Mouse (Mus musculus) E14TG2a.4 (cell line): ENCODE data around the gene Col1a2.

Experiments
- H3K27me3 ChIP-seq: 2 replicates; pipeline ENCODE4 v1.6.1; 2014; ENCODE audit warnings: low read length, control low read depth; ENCODE audit not compliant: insufficient read depth
- H3K36me3 ChIP-seq: 2 replicates; pipeline ENCODE4 v1.6.1; 2014; ENCODE audit warnings: low read length, control low read depth; ENCODE audit not compliant: insufficient read depth
- H3K4me1 ChIP-seq: replicated peaks from 2 replicates; pipeline ENCODE4 v1.6.1; 2014; ENCODE audit warnings: low read depth, low read length, control low read depth
- H3K4me3 ChIP-seq: replicated peaks from 2 replicates; pipeline ENCODE4 v1.5.1; 2014; ENCODE audit warnings: mild to moderate bottlenecking, low read length
- H3K9me3 ChIP-seq: 2 replicates; pipeline ENCODE4 v1.6.1; 2014; ENCODE audit warnings: low read length, control low read depth
- CTCF ChIP-seq: conservative IDR thresholded peaks from 2 replicates; pipeline ENCODE4 v1.5.1; 2014; ENCODE audit warnings: low read length
- NANOG ChIP-seq: IDR thresholded peaks from 2 replicates; pipeline ENCODE4 v1.6.1; 2014; ENCODE audit warnings: borderline replicate concordance, low read length, mixed read lengths
- POU5F1 ChIP-seq: IDR thresholded peaks from 2 replicates; pipeline ENCODE4 v1.6.1; 2014; ENCODE audit warnings: low read length, borderline replicate concordance

The Col1a2 gene

DNA sequence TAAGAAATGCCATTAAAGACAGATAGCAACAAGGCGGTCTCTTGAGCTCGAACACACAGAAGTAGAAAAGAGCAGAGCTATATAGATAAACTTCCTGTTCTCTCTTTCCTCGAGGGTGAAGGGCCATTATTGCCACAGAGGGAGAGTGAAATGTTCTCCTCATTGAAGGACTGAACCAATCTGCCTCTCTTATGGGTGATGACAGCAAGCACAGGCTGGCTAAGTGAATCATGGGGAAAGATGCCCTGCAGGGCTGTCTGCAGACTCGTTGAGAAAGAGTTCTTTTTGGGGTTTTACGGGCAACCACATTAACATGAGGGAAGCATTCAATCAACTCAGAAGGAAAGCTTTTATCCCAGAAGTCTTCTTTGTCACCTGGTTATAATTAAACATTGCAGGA lies 75.0 kb downstream of the Col1a2 start:
- no peak for TF ChIP-seq NANOG
- TF ChIP-seq POU5F1 = no peak
- no peak for TF ChIP-seq CTCF

DNA sequence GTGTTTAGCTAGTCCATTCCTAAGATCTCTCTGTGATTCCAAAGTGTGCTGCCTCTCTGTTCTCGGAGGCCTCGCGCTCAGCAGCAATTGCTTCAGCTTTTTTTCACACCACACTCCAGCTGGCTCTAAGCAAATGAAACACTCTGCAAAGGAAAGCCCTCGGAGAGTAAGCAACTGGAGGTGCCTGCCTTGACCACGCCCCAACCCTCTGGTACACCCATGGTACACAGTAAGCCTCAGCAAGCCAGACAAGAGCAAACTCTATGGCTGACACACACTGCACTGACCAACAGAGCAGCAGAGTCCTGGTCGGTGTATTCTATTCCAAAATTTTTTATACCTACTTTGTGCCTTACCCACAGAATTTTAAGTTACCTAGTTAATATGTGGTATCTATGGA lies 78.9 kb downstream of the Col1a2 start:
- no peak for TF ChIP-seq POU5F1
- no peak for TF ChIP-seq CTCF
- TF ChIP-seq NANOG = no peak
- Histone ChIP-seq H3K27me3 (peaks cover 45% of the 10 kb centered on the region), H3K4me1 (no peaks in the 10 kb centered on the region), H3K4me3 (no peak overlapping the region), H3K9me3 (peaks cover 3% of the 10 kb centered on the region), H3K36me3 (no peaks in the 10 kb centered on the region)

More for the DNA sequence above, 75.0 kb downstream of the Col1a2 start:
- Histone ChIP-seq H3K9me3 (peaks cover 9% of the 10 kb centered on the region), H3K27me3 (peaks cover 36% of the 10 kb centered on the region), H3K4me1 (no peaks in the 10 kb centered on the region), H3K4me3 (no peak overlapping the region), H3K36me3 (no peaks in the 10 kb centered on the region)

DNA sequence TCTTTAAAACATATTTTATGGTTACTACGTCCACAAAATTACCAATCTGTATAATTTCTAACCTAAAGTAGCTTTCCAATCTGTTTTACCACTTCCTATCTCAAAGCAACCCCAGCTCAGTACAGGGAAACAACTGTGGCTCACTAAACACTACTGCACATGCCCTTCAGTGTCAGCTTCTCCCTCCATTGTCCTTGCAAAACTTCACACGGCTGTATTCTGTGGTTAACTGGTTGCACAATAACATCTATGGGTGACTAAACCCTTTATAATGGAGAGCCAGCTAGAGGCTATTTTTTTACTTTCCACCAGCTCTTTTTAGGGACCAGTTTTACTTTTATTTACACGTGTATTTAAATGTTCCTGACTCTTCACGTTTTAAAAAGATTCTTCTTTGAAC lies 83.3 kb downstream of the Col1a2 start:
- no peaks in the 10 kb centered on the region for H3K4me1 ChIP-seq
- no peaks in the 10 kb centered on the region for H3K36me3 ChIP-seq
- H3K27me3 ChIP-seq = peaks cover 31% of the 10 kb centered on the region
- H3K4me3 ChIP-seq = no peak overlapping the region
- TF ChIP-seq CTCF = no peak
- no peak for TF ChIP-seq POU5F1
- no peak for TF ChIP-seq NANOG
- H3K9me3 ChIP-seq = no peaks in the 10 kb centered on the region

DNA sequence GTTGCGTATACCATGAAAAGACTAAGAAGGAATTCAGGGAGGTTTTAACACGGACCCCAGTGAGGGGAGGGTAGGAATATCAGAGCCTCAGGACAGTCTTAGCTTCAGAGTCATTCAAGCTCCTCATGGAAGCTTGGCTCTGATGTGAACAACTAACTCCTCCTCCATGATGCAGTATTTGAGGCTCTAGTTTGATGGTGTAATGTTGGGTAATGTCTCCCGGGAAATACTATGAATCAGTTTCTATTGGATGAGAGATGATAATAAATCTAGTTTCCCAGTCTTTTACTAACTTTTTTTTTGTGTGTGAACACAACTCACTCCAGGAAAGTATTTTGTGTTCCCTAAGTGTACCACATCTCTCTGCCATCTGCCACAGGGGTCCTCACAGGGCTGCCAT lies 84.1 kb downstream of the Col1a2 start:
- Histone ChIP-seq H3K27me3 (peaks cover 26% of the 10 kb centered on the region), H3K36me3 (no peaks in the 10 kb centered on the region), H3K4me3 (no peak overlapping the region), H3K4me1 (no peaks in the 10 kb centered on the region), H3K9me3 (no peaks in the 10 kb centered on the region)
- TF ChIP-seq POU5F1 = no peak
- no peak for TF ChIP-seq NANOG
- TF ChIP-seq CTCF = no peak

DNA sequence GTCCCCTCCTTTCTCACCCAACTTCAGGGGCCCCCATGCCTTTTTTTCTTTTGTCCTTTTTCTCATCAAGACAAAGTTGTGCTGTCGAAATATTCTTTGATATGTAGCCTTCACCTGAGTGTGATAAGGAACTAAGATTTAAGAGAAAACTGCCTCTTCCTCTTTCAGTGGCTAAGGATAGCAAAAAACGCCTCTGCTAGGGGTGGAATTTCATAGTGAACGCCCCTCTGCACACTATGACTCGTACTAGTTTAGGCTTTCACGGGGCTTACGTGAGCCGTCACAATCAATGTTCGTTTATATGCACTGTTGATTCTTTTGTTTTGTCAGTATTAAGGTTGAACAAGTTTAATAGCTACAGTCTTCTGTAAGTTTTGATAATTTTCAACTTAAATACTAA lies 85.5 kb downstream of the Col1a2 start:
- H3K9me3 ChIP-seq = no peaks in the 10 kb centered on the region
- no peaks in the 10 kb centered on the region for H3K36me3 ChIP-seq
- no peak overlapping the region for H3K4me3 ChIP-seq
- H3K4me1 ChIP-seq = no peaks in the 10 kb centered on the region
- peaks cover 26% of the 10 kb centered on the region for H3K27me3 ChIP-seq
- TF ChIP-seq NANOG (no peak), CTCF (no peak), POU5F1 (no peak)
